Mouse (Mus musculus) lung, adult 2 months (tissue): ENCODE results near the gene S100g. TPM values are rescaled to one million over a fixed set of nuclear protein-coding genes. Genes with fewer than 3 reads are reported as not detected.

ENCODE experiments used
- DNase-seq: peaks from one replicate; pipeline ENCODE4 v3.0.0; 2022
- H3K4me1 ChIP-seq: fragments of 200-500 bp; 2 replicates; pipeline ENCODE4 v1.6.1; 2011; ENCODE audit warnings: low read length; ENCODE audit not compliant: control insufficient read depth, insufficient read depth
- H3K4me3 ChIP-seq: fragments of 200-500 bp; replicated peaks from 2 replicates; pipeline ENCODE3; 2011; ENCODE audit warnings: low read depth, mild to moderate bottlenecking, control low read depth, low read length; ENCODE audit errors: extremely low read depth
- CTCF ChIP-seq: fragments of 200-500 bp; IDR thresholded peaks from 2 replicates; pipeline ENCODE4 v1.5.1; 2011; ENCODE audit warnings: mild to moderate bottlenecking, low read length, control low read depth; ENCODE audit not compliant: insufficient read depth
- POLR2A ChIP-seq: fragments of 200-500 bp; IDR thresholded peaks from 2 replicates; pipeline ENCODE4 v1.6.1; 2011; ENCODE audit warnings: low read depth, mild to moderate bottlenecking, control low read depth, low read length, borderline replicate concordance; ENCODE audit errors: extremely low read depth
- WGBS: fragments of 180-500 bp; shearing (Covaris S2); methylation state at CpG from one replicate; pipeline ENCODE4 v1.1.7; 2018; 5-methylcytosine and 5-hydroxymethylcytosine counted together
- polyA plus RNA-seq: library from polyadenylated mRNA; depleted of rRNA; stranded (reverse); fragments of >200 nt; gene quantifications from 2 replicates; pipeline ENCODE4 v1.2.3, GENCODE M21; 2012; rRNA removed

The S100g gene
- polyA plus RNA-seq, 1 experiment, result 38.2 TPM

DNA sequence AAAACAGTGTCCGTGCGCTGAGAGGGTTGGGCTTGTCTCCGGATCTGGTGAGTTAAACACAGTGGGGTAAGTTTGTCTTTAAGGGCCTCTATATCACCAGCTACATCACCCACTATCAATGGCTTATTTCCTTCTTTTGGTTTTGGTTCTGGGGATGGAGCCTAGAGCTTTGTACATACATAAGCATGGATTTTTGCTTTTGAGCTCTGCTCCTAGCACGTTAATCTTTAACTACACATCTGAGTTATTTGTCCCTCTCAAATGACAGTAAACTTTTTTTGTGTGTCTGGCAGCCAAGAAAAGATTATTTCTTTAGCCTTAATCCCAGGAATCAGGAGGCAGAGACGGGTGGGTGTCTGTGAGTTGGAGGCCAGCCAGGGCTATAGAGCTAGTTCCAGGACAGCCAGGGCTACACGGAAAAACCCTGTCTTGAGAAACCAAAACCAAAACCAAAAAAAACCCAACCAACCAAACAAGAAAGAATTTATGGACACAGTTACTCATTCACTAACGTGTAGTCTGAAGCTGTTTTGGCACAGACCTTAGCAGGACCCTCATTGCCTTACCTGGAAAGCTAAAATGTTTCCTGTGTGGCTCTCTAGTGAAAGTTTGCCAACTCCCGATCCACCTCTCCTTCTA is 42.8 kb downstream of the S100g start:
- DNase-seq, result no peak
- no peak for TF ChIP-seq POLR2A
- TF ChIP-seq CTCF, result no peak
- H3K4me1 ChIP-seq, result no peaks in the 10 kb centered on the region
- WGBS, result 64% methylated on average over 8 of the region's 8 CpGs
- no peak overlapping the region for H3K4me3 ChIP-seq

DNA sequence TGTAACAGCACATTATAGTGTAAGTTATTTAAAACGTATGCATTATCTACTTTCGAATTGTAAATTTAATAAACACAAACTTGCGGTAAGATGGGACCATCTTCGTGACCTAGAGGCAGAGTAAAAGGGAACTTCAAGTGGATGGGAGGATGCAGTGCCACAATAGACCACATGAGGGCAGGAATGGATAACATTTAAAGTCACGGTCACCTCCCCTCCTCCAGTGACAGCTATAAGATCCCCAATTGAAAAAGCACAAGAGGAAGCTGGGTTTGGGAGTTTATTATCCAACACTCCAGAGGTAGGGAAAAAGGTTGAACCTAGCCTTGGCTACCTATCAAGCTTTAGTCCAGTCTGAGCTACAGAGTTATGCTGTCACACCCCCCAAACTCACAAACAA is 48.7 kb downstream of the S100g start:
- Histone ChIP-seq H3K4me3 (no peak overlapping the region), H3K4me1 (no peaks in the 10 kb centered on the region)
- WGBS, result 26% methylated on average over 5 of the region's 5 CpGs
- DNase-seq, result peak; percentile 52
- TF ChIP-seq POLR2A, result no peak
- TF ChIP-seq CTCF, result peak; percentile 35; the same call in 1 of the 2 replicates

DNA sequence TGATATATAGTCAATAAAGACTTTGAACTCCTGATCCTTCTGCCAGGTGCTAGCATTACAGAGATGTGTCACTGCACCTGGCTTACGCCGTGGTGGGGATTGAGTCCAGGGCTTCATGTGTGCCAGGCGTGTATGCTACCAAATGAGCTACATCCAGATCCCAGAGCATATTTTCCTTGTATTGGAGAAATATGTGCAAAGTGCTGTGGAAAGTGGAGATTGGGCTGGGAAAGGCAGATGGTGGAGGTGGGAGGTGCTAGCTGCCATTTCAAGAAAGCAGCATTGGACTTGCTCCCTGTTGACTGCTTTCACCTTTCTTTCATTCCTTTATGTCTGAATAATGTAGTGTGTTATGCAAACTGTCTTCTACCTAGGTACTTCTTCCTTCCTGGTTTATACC is 50.7 kb downstream of the S100g start:
- no peak for TF ChIP-seq POLR2A
- TF ChIP-seq CTCF, result no peak
- no peaks in the 10 kb centered on the region for H3K4me1 ChIP-seq
- WGBS, result 96% methylated on average over 3 of the region's 3 CpGs
- no peak overlapping the region for H3K4me3 ChIP-seq
- no peak for DNase-seq

Other genes with a start within 250 kb of the S100g start
- 33.5 and 50.1 TPM in 2 replicates for gene Rbbp7, start 204.2 kb downstream of the S100g start, polyA plus RNA-seq
- 2.7 and 4.9 TPM in 2 replicates for gene Txlng, start 135.1 kb downstream of the S100g start, polyA plus RNA-seq
- gene Syap1, start 76.2 kb downstream of the S100g start, polyA plus RNA-seq, result 11.5 and 15.6 TPM in 2 replicates
- 9.0 and 12.2 TPM in 2 replicates for gene Ctps2, start 63.4 kb downstream of the S100g start, polyA plus RNA-seq